Mouse (Mus musculus): ENCODE measurements at regions not wholly inside any gene's neighbourhood (a gene's known extent, or its start where the extent isn't known, plus 50 kb on each side); places are given as distances from the start of the nearest gene placed in this dataset.

- TF ChIP-seq POLR2A (IDR thresholded peaks at IDR 0.05; ENCODE audit: low read depth, low read length) (no peak), CTCF (IDR thresholded peaks at IDR 0.05; ENCODE audit: extremely low read depth, insufficient read length, insufficient replicate concordance, low read depth, low read length) (peak; percentile 80; the same call in 1 of the 2 replicates)
Measured at GRCm38 (mm10) chr15:52506930-52507329, 1377.8 kb upstream of the Gm7489 start.

Measured in small intestine, adult 2 months (tissue).